Mouse (Mus musculus): ENCODE measurements around the gene Snapc4.
A peak's percentile ranks its signal among the peaks of the same experiment; 100 is the strongest.

Gene Snapc4

GRCm38 (mm10) chr2:26315072-26315924 lies 65.2 kb downstream of the Snapc4 start, which contains the start of gene Gpsm1:
TSS of gene Gpsm1 (plus strand) at chr2:26315515.
- peak; percentile 95 for DNase-seq (ENCODE audit: inconsistent ontology term)

- peak; percentile 38 for DNase-seq (ENCODE audit: inconsistent ontology term)
These were observed 66.0 kb downstream of the Snapc4 start for GRCm38 (mm10) chr2:26314281-26315071.

- no peak for DNase-seq (ENCODE audit: inconsistent ontology term)
These were observed 67.1 kb downstream of the Snapc4 start for GRCm38 (mm10) chr2:26313394-26313793.

GRCm38 (mm10) chr2:26312812-26313211 lies 67.6 kb downstream of the Snapc4 start:
- no peak for DNase-seq (ENCODE audit: inconsistent ontology term)
